Mouse (Mus musculus): ENCODE data around the gene Bbox1. TPM values are rescaled to one million over a fixed set of nuclear protein-coding genes. Genes with fewer than 3 reads are reported as not detected.

Gene Bbox1
- polyA plus RNA-seq, 1 experiment from 2014 or later = 8.1 TPM

DNA sequence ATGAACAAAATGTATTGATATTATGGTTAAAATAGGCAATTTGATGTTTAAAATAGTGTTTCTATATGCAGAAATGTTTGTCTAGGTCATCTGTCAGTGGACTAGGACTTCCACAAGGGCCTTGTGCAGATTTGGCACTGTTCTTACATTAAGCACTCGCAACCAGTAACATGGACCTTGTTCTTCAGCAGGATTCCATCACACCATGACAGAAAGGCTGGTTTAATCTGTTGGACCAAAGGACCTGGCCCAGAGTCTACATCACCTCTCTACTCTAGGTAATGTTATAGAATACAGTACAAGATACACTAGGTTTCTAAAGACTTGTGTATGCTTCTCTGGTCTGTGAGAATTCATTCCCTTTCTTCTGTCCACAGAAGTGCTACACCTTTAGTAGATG lies 4.4 kb upstream of the Bbox1 start:
- 29% methylated on average over 1 of the region's 1 CpGs for WGBS (ENCODE audit: insufficient replicate concordance)
- H3K4me1 ChIP-seq (ENCODE audit: control insufficient read depth, low read depth, low read length) = no peaks in the 10 kb centered on the region
- no peaks in the 10 kb centered on the region for H3K27me3 ChIP-seq (ENCODE audit: control insufficient read depth, insufficient read depth, low read depth, low read length)
- no peak for ATAC-seq (ENCODE audit: low read depth)
- H3K9me3 ChIP-seq (replicated peaks; ENCODE audit: control insufficient read depth, low read length) = no peaks in the 10 kb centered on the region
- no peak overlapping the region for H3K4me2 ChIP-seq (ENCODE audit: low read depth, low read length)
- no peaks in the 10 kb centered on the region for H3K36me3 ChIP-seq (ENCODE audit: control insufficient read depth, insufficient read depth)
- H3K9ac ChIP-seq (ENCODE audit: low read depth, low read length) = no peak overlapping the region
- no peak overlapping the region for H3K4me3 ChIP-seq (ENCODE audit: low read depth, low read length)
- no peak overlapping the region for H3K27ac ChIP-seq (ENCODE audit: low read length)

- peak; percentile 53; the same call in 1 of the 2 replicates for ATAC-seq (ENCODE audit: low read depth)
- no peak overlapping the region for H3K27ac ChIP-seq (ENCODE audit: low read length)
- H3K4me2 ChIP-seq (ENCODE audit: low read depth, low read length) = no peak overlapping the region
- H3K9ac ChIP-seq (ENCODE audit: low read depth, low read length) = no peak overlapping the region
- 19% methylated on average over 3 of the region's 3 CpGs for WGBS (ENCODE audit: insufficient replicate concordance)
- no peak overlapping the region for H3K4me3 ChIP-seq (ENCODE audit: low read depth, low read length)
- no peaks in the 10 kb centered on the region for H3K9me3 ChIP-seq (replicated peaks; ENCODE audit: control insufficient read depth, low read length)
- H3K4me1 ChIP-seq (ENCODE audit: control insufficient read depth, low read depth, low read length) = no peaks in the 10 kb centered on the region
- H3K27me3 ChIP-seq (ENCODE audit: control insufficient read depth, insufficient read depth, low read depth, low read length) = no peaks in the 10 kb centered on the region
- H3K36me3 ChIP-seq (ENCODE audit: control insufficient read depth, insufficient read depth) = no peaks in the 10 kb centered on the region
Measured at GRCm38 (mm10) chr2:110316116-110316883, 1.9 kb upstream of the Bbox1 start.

DNA sequence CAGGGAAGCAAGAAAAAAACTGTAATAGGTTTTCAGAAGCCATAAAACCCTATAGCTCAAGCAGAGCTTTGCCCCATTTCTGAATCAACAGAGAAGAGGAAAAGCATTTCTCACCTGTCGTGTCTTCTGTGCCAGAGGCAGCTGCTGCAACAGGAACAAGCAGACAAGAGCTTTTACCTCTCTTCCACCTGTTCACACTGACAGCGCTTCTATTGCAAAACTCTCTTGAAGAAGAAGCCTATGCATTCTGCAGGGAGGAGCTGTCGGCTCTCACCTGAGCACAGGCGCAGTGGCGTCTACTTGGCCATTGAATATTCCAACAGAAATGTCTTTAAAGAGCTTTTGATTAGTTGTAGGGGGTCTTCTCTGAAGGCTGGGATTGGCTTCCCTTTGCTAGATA lies 286 bp downstream of the Bbox1 start:
- Histone ChIP-seq H3K4me1 (ENCODE audit: control insufficient read depth, low read depth, low read length) (no peaks in the 10 kb centered on the region), H3K9me3 (replicated peaks; ENCODE audit: control insufficient read depth, low read length) (no peaks in the 10 kb centered on the region), H3K4me2 (ENCODE audit: low read depth, low read length) (no peak overlapping the region), H3K4me3 (ENCODE audit: low read depth, low read length) (no peak overlapping the region), H3K9ac (ENCODE audit: low read depth, low read length) (no peak overlapping the region), H3K36me3 (ENCODE audit: control insufficient read depth, insufficient read depth) (no peaks in the 10 kb centered on the region), H3K27me3 (ENCODE audit: control insufficient read depth, insufficient read depth, low read depth, low read length) (no peaks in the 10 kb centered on the region), H3K27ac (ENCODE audit: low read length) (no peak overlapping the region)
- ATAC-seq (ENCODE audit: low read depth) = no peak
- 65% methylated on average over 5 of the region's 5 CpGs for WGBS (ENCODE audit: insufficient replicate concordance)

- no peak overlapping the region for H3K9ac ChIP-seq (ENCODE audit: low read depth, low read length)
- ATAC-seq (ENCODE audit: low read depth) = no peak
- no peak overlapping the region for H3K4me2 ChIP-seq (ENCODE audit: low read depth, low read length)
- H3K27me3 ChIP-seq (ENCODE audit: control insufficient read depth, insufficient read depth, low read depth, low read length) = no peaks in the 10 kb centered on the region
- H3K4me3 ChIP-seq (ENCODE audit: low read depth, low read length) = no peak overlapping the region
- no peak overlapping the region for H3K27ac ChIP-seq (ENCODE audit: low read length)
- no peaks in the 10 kb centered on the region for H3K36me3 ChIP-seq (ENCODE audit: control insufficient read depth, insufficient read depth)
- H3K4me1 ChIP-seq (ENCODE audit: control insufficient read depth, low read depth, low read length) = no peaks in the 10 kb centered on the region
- no peaks in the 10 kb centered on the region for H3K9me3 ChIP-seq (replicated peaks; ENCODE audit: control insufficient read depth, low read length)
- WGBS (ENCODE audit: insufficient replicate concordance) = 40% methylated on average over 2 of the region's 2 CpGs
Measured at GRCm38 (mm10) chr2:110313305-110313824, 995 bp downstream of the Bbox1 start.

DNA sequence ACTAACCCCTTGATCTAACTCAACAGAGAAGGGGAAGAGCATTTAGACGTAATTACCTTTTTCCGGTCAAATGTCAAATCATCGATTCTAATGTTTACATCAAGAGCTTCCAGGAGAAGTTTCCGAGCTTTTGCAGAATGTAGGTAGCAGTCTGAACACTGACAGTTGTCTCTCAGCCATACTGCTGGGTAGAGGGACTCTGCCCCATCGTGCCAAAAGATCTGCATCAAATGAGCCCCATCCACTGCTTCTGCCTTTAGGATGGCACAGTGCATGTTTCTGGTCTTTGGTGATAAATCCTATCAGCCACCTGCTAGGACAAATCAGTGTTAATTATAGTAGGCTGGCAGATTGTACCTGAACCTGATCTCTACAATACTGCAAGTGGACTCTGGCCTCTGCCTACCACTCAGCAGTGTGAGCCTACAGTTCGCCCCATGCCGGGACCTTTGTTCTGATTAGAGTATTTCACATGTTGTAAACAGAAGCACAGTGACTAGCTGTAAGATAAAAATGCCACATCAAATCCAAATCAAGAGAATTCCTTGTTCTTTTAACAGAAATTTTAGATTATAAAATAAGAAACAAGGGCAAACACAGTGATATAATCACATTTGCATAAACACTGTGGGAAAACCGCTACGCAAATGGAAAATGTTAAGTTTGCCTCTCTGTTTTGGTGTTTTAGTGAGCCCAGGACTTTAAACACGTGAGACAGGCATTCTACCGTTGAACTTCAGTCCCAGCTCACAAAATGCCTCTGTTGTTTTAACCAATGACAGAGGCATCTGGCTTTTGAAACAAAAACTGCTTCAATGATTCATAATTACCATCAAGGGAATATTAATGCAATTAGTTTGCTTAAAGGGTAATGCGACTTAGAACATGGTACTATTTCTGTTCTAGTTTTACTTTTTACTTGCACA lies 8.7 kb downstream of the Bbox1 start:
- Histone ChIP-seq H3K4me3 (ENCODE audit: low read depth, low read length) (peak overlapping the region; percentile 33), H3K27ac (ENCODE audit: low read length) (peak overlapping the region; percentile 80), H3K36me3 (ENCODE audit: control insufficient read depth, insufficient read depth) (no peaks in the 10 kb centered on the region), H3K9me3 (replicated peaks; ENCODE audit: control insufficient read depth, low read length) (no peaks in the 10 kb centered on the region), H3K4me2 (ENCODE audit: low read depth, low read length) (peak overlapping the region; percentile 20; the same call in 1 of the 2 replicates), H3K4me1 (ENCODE audit: control insufficient read depth, low read depth, low read length) (no peaks in the 10 kb centered on the region), H3K9ac (ENCODE audit: low read depth, low read length) (no peak overlapping the region), H3K27me3 (ENCODE audit: control insufficient read depth, insufficient read depth, low read depth, low read length) (no peaks in the 10 kb centered on the region)
- peak; percentile 92 for ATAC-seq (ENCODE audit: low read depth)
- 57% methylated on average over 12 of the region's 12 CpGs for WGBS (ENCODE audit: insufficient replicate concordance)

DNA sequence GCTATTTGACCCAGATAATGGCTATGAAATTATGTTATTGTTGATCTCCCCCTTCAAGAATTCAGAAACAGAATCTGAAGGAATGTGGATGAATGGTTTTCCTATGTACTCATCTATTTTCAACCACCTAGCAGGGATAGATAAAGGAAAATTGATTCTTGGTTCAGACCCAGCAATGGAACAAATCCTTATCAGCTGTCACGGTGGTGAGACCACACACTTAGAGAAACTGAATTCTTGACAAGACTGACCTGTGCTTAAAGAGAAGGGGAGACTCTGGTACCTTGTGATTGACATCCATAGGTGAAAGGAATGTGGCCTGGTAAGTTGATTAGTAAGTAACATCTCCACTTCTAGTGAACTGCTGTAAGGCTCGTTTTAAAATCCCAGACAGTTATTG lies 12.1 kb downstream of the Bbox1 start:
- no peak overlapping the region for H3K4me3 ChIP-seq (ENCODE audit: low read depth, low read length)
- H3K27ac ChIP-seq (ENCODE audit: low read length) = no peak overlapping the region
- no peak overlapping the region for H3K9ac ChIP-seq (ENCODE audit: low read depth, low read length)
- H3K4me2 ChIP-seq (ENCODE audit: low read depth, low read length) = no peak overlapping the region
- no peaks in the 10 kb centered on the region for H3K36me3 ChIP-seq (ENCODE audit: control insufficient read depth, insufficient read depth)
- 5% methylated on average over 2 of the region's 2 CpGs for WGBS (ENCODE audit: insufficient replicate concordance)
- no peaks in the 10 kb centered on the region for H3K4me1 ChIP-seq (ENCODE audit: control insufficient read depth, low read depth, low read length)
- ATAC-seq (ENCODE audit: low read depth) = no peak
- H3K27me3 ChIP-seq (ENCODE audit: control insufficient read depth, insufficient read depth, low read depth, low read length) = no peaks in the 10 kb centered on the region
- no peaks in the 10 kb centered on the region for H3K9me3 ChIP-seq (replicated peaks; ENCODE audit: control insufficient read depth, low read length)

DNA sequence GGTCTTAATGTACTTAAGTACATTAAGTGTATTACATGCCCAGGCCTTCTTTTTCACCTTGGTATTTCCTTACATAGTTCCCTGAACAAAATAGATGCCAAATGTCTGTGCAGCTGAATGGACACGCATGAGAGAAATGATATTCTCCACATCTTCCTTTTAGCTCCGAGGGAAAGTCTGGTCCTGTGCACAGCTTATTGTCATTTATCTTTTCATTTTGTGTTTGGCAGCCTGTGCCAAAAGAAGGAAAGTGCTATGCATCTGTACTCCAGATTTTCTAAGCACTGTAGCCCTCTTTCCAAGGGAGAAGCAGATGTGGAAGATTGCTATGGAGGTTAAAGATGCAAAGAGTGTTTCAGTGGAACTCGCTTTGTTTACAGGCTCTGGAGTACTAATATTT lies 13.0 kb downstream of the Bbox1 start:
- H3K27ac ChIP-seq (ENCODE audit: low read length) = no peak overlapping the region
- no peak overlapping the region for H3K4me2 ChIP-seq (ENCODE audit: low read depth, low read length)
- WGBS (ENCODE audit: insufficient replicate concordance) = 46% methylated on average over 3 of the region's 3 CpGs
- no peaks in the 10 kb centered on the region for H3K36me3 ChIP-seq (ENCODE audit: control insufficient read depth, insufficient read depth)
- no peak for ATAC-seq (ENCODE audit: low read depth)
- no peaks in the 10 kb centered on the region for H3K27me3 ChIP-seq (ENCODE audit: control insufficient read depth, insufficient read depth, low read depth, low read length)
- H3K9me3 ChIP-seq (replicated peaks; ENCODE audit: control insufficient read depth, low read length) = no peaks in the 10 kb centered on the region
- no peak overlapping the region for H3K4me3 ChIP-seq (ENCODE audit: low read depth, low read length)
- no peak overlapping the region for H3K9ac ChIP-seq (ENCODE audit: low read depth, low read length)
- no peaks in the 10 kb centered on the region for H3K4me1 ChIP-seq (ENCODE audit: control insufficient read depth, low read depth, low read length)

DNA sequence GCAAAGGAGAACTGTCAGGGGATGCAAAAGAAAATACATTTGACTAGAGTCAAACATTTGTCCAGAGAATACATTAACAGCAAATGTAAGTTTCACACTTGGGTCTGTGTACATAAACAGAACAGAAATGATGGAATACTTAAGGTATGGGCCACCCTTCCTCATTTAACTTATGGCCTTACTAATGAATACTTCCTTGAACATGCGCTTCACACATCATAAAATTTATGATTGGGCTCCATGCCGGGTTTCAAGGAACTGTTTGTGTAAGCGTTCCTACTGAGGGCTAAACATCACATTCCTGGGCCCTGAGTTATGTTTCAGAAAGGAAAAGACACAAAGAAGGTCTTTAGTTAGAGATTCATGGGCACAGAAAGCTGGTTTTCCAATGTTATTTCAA lies 19.4 kb downstream of the Bbox1 start:
- ATAC-seq (ENCODE audit: low read depth) = no peak
- H3K4me2 ChIP-seq (ENCODE audit: low read depth, low read length) = no peak overlapping the region
- H3K9ac ChIP-seq (ENCODE audit: low read depth, low read length) = no peak overlapping the region
- H3K4me3 ChIP-seq (ENCODE audit: low read depth, low read length) = no peak overlapping the region
- 65% methylated on average over 3 of the region's 3 CpGs for WGBS (ENCODE audit: insufficient replicate concordance)
- no peaks in the 10 kb centered on the region for H3K4me1 ChIP-seq (ENCODE audit: control insufficient read depth, low read depth, low read length)
- no peaks in the 10 kb centered on the region for H3K9me3 ChIP-seq (replicated peaks; ENCODE audit: control insufficient read depth, low read length)
- H3K27ac ChIP-seq (ENCODE audit: low read length) = no peak overlapping the region
- H3K36me3 ChIP-seq (ENCODE audit: control insufficient read depth, insufficient read depth) = no peaks in the 10 kb centered on the region
- no peaks in the 10 kb centered on the region for H3K27me3 ChIP-seq (ENCODE audit: control insufficient read depth, insufficient read depth, low read depth, low read length)

DNA sequence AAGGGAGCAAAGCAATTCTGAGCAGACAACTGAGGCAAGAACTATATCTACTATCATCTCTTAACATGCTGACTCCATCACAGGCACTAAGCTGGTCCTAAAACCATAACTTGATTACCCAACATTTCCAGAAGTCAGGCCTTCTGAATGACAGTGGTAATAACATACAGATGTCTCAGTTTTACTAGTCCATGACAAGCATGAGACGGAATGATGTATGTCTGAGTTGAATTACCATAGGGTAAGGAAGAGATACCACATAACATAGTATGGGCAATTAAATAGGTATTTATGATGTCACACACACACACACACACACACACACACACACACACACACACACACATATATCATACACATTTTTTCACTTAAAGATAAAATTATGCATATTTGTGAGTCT lies 26.4 kb downstream of the Bbox1 start:
- Histone ChIP-seq H3K27ac (ENCODE audit: low read length) (no peak overlapping the region), H3K9me3 (replicated peaks; ENCODE audit: control insufficient read depth, low read length) (no peaks in the 10 kb centered on the region), H3K4me1 (ENCODE audit: control insufficient read depth, low read depth, low read length) (no peaks in the 10 kb centered on the region), H3K4me3 (ENCODE audit: low read depth, low read length) (no peak overlapping the region), H3K4me2 (ENCODE audit: low read depth, low read length) (no peak overlapping the region), H3K27me3 (ENCODE audit: control insufficient read depth, insufficient read depth, low read depth, low read length) (no peaks in the 10 kb centered on the region), H3K36me3 (ENCODE audit: control insufficient read depth, insufficient read depth) (no peaks in the 10 kb centered on the region), H3K9ac (ENCODE audit: low read depth, low read length) (no peak overlapping the region)
- WGBS (ENCODE audit: insufficient replicate concordance) = 61% methylated on average over 1 of the region's 1 CpGs
- no peak for ATAC-seq (ENCODE audit: low read depth)

Measured in liver, embryonic 16.5 days (tissue).